Mouse (Mus musculus) neural tube, embryonic 11.5 days (tissue): Measurements from ENCODE around the gene Pga5. TPM values are rescaled to one million over a fixed set of nuclear protein-coding genes. Genes with fewer than 3 reads are reported as not detected.
A peak's percentile ranks its signal among the peaks of the same experiment; 100 is the strongest.

Source experiments
- ATAC-seq: fragments of 200-750 bp; cut with Nextera tagmentation; 2 replicates; pipeline ENCODE4 v1.8.0; 2017; ENCODE audit warnings: moderate number of reproducible peaks, mild to moderate bottlenecking, moderate TSS enrichment, moderate library complexity; ENCODE audit not compliant: insufficient read depth, low FRiP score, low TSS enrichment
- DNase-seq: peaks from one replicate; pipeline ENCODE4 v3.0.0-alpha.2; 2015; ENCODE audit warnings: low spot score
- H3K27ac ChIP-seq: fragments of 300-500 bp; sonication (generic); 2 replicates; pipeline ENCODE4 v1.5.1; 2014; ENCODE audit warnings: low read depth, mild to moderate bottlenecking, low read length
- H3K27me3 ChIP-seq: fragments of 300-500 bp; sonication (generic); 2 replicates; pipeline ENCODE4 v1.6.1; 2014; ENCODE audit warnings: mild to moderate bottlenecking, low read length, mixed read lengths; ENCODE audit not compliant: control insufficient read depth, insufficient read depth
- H3K36me3 ChIP-seq: fragments of 300-500 bp; sonication (generic); 2 replicates; pipeline ENCODE4 v1.6.1; 2014; ENCODE audit warnings: mild to moderate bottlenecking, low read length, moderate library complexity, mixed read lengths; ENCODE audit not compliant: control insufficient read depth, insufficient read depth
- H3K4me1 ChIP-seq: fragments of 300-500 bp; sonication (generic); 2 replicates; pipeline ENCODE4 v1.6.1; 2014; ENCODE audit warnings: low read length, mixed read lengths; ENCODE audit not compliant: control insufficient read depth, insufficient read depth
- H3K4me2 ChIP-seq: fragments of 300-500 bp; sonication (generic); 2 replicates; pipeline ENCODE4 v1.6.1; 2014; ENCODE audit warnings: low read depth, mild to moderate bottlenecking, moderate library complexity
- H3K4me3 ChIP-seq: fragments of 300-500 bp; sonication (generic); 2 replicates; pipeline ENCODE4 v1.5.1; 2014; ENCODE audit warnings: low read depth, low read length
- H3K9ac ChIP-seq: fragments of 300-500 bp; sonication (generic); 2 replicates; pipeline ENCODE4 v1.6.1; 2014; ENCODE audit warnings: mild to moderate bottlenecking, low read length
- H3K9me3 ChIP-seq: fragments of 300-500 bp; sonication (generic); 2 replicates; pipeline ENCODE4 v1.6.1; 2016; ENCODE audit warnings: low read length; ENCODE audit not compliant: control insufficient read depth
- WGBS: fragments of 180-500 bp; shearing (Covaris S2); extraction: QIAGEN DNeasy Blood & Tissue Kit; methylation state at CpG from one replicate; pipeline ENCODE4 v1.1.7; 2014; 5-methylcytosine and 5-hydroxymethylcytosine counted together
- polyA plus RNA-seq: library from polyadenylated mRNA; unstranded; fragments of >200 nt; fragmentation: Nextera tagmentation; extraction: Ambion mirVana; gene quantifications from 2 replicates; pipeline ENCODE4 v1.2.1, GENCODE M21; 2014

Pga5 gene
- polyA plus RNA-seq, 1 experiment from 2014 or later: not detected

DNA sequence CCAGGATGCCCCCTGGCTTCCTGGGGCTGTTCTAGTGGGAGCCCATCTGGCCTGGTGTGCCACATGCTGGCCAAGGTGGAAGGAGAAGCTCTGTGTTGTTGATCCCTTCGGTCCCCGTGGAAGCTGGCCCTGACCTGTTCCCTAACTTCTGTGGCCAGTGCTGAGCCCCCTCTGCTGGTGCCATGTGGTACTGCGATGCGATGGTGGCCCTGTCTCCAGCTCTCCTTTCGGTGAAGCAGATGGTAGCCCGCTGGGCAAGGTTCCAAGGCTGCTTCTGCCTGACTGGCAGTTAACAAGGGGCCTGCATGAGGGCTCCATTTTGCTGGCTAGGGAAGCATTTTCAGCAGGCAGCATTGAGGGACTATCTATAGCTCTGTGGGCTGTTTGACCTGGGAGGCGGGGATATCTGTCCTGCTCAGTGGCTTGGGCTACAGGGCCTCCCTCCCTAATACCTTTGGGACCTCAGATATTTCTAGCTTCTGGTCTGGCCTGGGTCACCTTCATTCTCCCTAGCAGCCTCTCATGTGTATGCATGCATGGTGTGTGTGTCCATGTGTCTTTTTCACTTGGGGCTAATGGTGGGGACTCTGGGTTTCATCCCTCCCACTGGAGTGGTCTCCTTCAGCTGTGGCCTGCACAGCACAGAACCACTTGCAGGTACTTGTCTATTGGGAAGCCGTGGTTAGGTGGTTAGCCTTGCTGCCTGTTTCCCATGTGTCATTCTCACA, 31.7 kb upstream of the Pga5 start:
- Histone ChIP-seq H3K4me2 (no peak overlapping the region), H3K9ac (no peak overlapping the region), H3K27ac (no peak overlapping the region), H3K4me1 (0 out of 2 replicates have a peak, but pooled peaks cover 2% of the 10 kb centered on the region), H3K27me3 (no peaks in the 10 kb centered on the region), H3K36me3 (peaks cover 18% of the 10 kb centered on the region), H3K4me3 (no peak overlapping the region), H3K9me3 (no peaks in the 10 kb centered on the region)
- 27% methylated on average over 8 of the region's 8 CpGs for WGBS
- peak; percentile 82 for ATAC-seq
- DNase-seq: peak; percentile 94

DNA sequence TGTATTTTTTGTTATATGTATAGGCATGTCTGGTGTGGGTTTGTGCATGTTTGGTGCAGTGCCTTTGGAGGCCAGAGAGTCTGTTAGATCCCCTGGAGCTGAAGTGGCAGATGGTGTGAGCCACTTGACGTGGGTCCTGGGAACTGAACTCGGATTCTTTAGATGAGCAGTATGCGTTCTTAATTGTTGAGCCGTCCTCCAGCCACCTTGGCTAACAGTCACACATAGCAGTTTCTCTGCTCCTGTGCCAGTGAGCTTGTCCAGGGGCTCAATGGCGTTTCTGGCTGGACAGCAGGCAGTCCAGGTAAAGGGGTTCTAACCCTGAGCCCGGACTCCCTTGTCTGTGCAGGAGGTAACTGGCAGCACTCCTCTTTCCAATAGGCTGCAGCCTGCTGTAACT, 31.0 kb upstream of the Pga5 start:
- H3K9me3 ChIP-seq: no peaks in the 10 kb centered on the region
- no peak; the same call in 1 of the 2 replicates for ATAC-seq
- H3K9ac ChIP-seq: no peak overlapping the region
- H3K27me3 ChIP-seq: no peaks in the 10 kb centered on the region
- no peak for DNase-seq
- H3K4me2 ChIP-seq: no peak overlapping the region
- H3K4me3 ChIP-seq: no peak overlapping the region
- 65% methylated on average over 6 of the region's 6 CpGs for WGBS
- H3K36me3 ChIP-seq: peaks cover 18% of the 10 kb centered on the region
- 0 out of 2 replicates have a peak, but pooled peaks cover 2% of the 10 kb centered on the region for H3K4me1 ChIP-seq
- H3K27ac ChIP-seq: no peak overlapping the region

DNA sequence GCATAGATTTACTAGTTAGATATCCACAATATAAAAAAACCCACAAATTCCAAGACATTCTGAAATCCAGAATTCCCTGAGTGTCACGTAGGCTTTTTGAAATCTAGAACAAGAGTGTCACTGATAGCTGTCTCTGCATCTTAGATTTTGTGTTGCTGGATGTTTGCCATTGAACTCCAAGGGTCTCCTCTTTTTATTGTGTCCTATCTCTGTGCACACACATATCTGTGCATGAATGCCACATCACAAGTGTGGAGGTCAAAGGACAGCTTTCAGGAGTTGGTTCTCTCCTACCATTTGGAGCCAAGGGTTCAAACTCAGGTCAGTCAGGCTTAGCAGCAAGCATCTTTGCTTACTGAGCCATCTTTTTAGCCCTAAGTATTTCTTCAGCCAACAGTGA, 30.0 kb upstream of the Pga5 start:
- no peak overlapping the region for H3K4me2 ChIP-seq
- ATAC-seq (no peak), DNase-seq (no peak)
- H3K36me3 ChIP-seq: peaks cover 17% of the 10 kb centered on the region
- no peaks in the 10 kb centered on the region for H3K27me3 ChIP-seq
- no peak overlapping the region for H3K4me3 ChIP-seq
- 89% methylated on average over 1 of the region's 1 CpGs for WGBS
- no peaks in the 10 kb centered on the region for H3K9me3 ChIP-seq
- H3K27ac ChIP-seq: no peak overlapping the region
- 0 out of 2 replicates have a peak, but pooled peaks cover 2% of the 10 kb centered on the region for H3K4me1 ChIP-seq
- H3K9ac ChIP-seq: no peak overlapping the region

DNA sequence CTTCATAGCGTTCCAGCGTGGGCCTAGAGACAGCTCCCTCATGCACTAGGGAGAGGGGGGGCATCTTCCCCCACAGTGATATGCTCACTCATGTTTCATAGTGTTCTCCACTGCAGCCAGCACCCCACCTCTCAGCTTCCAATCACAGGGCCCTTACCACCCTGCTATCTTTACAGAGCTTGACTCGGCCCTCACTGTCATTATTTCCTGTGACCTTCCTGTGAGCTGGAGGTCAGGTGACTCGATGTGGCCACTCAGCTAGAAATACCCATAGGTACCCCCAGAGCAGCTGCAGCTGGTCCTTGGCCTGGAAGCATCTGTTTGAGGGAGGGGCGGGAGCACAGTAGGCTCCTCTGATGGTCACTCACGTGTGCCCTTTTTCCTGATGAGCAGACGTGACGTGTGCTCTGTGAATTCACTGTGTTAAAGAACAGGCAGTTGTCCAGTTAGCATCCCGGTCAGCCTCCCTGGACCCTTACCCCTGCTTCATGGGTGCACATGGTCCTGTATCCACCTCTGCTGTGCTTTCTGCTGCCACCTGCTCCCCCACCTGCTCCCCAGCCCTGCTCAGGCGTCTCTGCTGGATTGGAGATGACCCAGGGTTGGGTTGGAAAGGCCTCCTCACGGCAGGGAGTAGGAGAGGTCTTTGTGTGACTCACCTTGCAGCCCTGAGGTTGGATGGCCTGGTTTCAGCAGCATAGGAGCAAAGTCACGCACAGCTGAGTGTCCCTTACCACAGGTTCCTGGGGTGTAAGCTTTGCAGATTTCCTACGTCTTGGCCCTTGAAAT, 29.4 kb upstream of the Pga5 start:
- H3K27ac ChIP-seq: no peak overlapping the region
- no peak for ATAC-seq

DNA sequence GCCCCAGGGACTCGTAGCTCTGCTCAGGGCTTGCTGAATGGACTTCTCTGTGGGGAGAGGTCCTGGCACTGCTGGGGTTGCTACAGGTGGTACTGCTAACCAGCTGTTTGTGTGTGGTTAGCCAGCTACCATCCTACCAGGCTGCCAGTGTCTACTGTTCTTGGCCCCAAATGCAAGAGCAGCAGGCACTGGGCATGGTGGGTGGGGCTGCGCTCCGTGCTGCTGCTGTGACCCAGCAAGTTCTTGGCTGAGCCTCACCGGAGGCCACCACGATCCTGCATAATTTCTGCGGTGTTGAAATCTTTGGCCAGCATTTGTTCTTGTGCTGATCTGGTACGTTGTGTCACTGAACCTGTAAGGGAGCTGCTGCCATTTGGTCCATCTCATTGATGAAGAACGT, 25.6 kb upstream of the Pga5 start:
- no peak for ATAC-seq
- WGBS: 92% methylated on average over 8 of the region's 8 CpGs
- Histone ChIP-seq H3K4me1 (peaks cover 8% of the 10 kb centered on the region), H3K27me3 (no peaks in the 10 kb centered on the region), H3K36me3 (no peaks in the 10 kb centered on the region), H3K9me3 (no peaks in the 10 kb centered on the region), H3K4me2 (no peak overlapping the region), H3K9ac (no peak overlapping the region), H3K27ac (no peak overlapping the region), H3K4me3 (no peak overlapping the region)
- no peak for DNase-seq

More for the DNA sequence above, 29.4 kb upstream of the Pga5 start:
- no peak for DNase-seq
- 82% methylated on average over 13 of the region's 13 CpGs for WGBS
- H3K4me1 ChIP-seq: 0 out of 2 replicates have a peak, but pooled peaks cover 2% of the 10 kb centered on the region
- no peak overlapping the region for H3K9ac ChIP-seq
- H3K4me2 ChIP-seq: no peak overlapping the region
- peaks cover 11% of the 10 kb centered on the region for H3K36me3 ChIP-seq
- no peaks in the 10 kb centered on the region for H3K27me3 ChIP-seq
- no peaks in the 10 kb centered on the region for H3K9me3 ChIP-seq
- no peak overlapping the region for H3K4me3 ChIP-seq

DNA sequence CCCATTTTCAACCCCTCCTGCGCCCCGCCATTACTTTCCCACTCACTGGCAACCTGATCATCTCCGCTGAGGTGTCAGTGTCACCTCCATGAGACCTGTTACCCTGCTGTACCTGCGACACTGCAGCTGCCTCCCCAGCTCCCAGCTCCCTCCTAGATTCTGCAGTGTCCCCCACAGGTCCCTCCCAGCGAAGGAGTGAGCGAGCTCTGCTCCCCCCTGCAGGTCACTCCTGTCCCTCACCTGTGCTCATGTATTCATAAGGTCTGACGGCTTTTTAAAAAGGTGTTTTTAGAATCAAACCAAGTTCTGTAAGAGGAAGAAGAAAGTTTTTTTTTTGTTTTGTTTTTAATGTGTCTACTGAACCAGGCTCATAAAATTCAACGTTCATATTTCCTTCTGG, 24.3 kb upstream of the Pga5 start:
- peaks cover 8% of the 10 kb centered on the region for H3K4me1 ChIP-seq

DNA sequence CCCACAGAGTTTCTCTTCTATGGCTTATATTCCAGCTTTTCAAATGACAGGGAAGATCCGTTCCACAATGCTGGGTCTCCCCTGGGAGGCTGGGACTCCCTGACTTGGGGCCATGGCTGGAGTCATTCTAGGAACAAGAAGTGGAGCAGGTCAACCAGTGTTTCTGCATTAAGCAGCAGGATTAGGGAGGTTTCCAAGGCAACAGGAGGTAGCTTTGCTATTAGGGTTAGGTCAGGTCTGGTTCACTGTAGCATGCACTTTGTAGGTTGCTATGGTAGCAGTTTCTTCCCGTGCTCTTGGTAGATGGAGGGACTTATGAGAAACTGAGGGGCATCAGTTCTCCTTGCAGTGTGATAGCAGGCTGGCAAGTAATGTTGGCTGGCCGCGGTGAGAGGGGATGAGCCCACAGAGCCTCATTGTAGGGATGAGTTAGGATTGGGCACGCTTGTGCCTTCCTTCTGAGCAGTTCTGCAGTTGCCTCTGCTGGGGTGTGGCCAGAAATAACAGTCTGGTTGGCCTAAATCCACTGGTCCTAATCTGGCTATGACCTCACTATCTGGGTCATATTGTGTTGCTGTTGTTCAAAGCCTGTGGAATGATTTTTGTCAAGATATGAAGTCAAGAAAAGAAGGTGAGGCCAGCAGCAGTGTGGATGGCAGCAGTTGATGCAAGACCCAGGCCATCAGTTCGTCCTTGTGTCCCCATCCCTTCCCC, 23.3 kb upstream of the Pga5 start:
- H3K9me3 ChIP-seq: no peaks in the 10 kb centered on the region
- H3K4me3 ChIP-seq: no peak overlapping the region
- 71% methylated on average over 6 of the region's 6 CpGs for WGBS
- H3K4me1 ChIP-seq: peaks cover 8% of the 10 kb centered on the region
- no peak for ATAC-seq
- H3K36me3 ChIP-seq: no peaks in the 10 kb centered on the region
- no peak for DNase-seq
- H3K27ac ChIP-seq: no peak overlapping the region
- no peak overlapping the region for H3K4me2 ChIP-seq
- no peaks in the 10 kb centered on the region for H3K27me3 ChIP-seq
- no peak overlapping the region for H3K9ac ChIP-seq

More for the DNA sequence above, 24.3 kb upstream of the Pga5 start:
- no peak overlapping the region for H3K9ac ChIP-seq
- 77% methylated on average over 8 of the region's 8 CpGs for WGBS
- H3K9me3 ChIP-seq: no peaks in the 10 kb centered on the region
- DNase-seq: no peak
- no peak for ATAC-seq
- no peak overlapping the region for H3K27ac ChIP-seq
- no peaks in the 10 kb centered on the region for H3K27me3 ChIP-seq
- no peak overlapping the region for H3K4me2 ChIP-seq
- H3K36me3 ChIP-seq: no peaks in the 10 kb centered on the region
- no peak overlapping the region for H3K4me3 ChIP-seq

DNA sequence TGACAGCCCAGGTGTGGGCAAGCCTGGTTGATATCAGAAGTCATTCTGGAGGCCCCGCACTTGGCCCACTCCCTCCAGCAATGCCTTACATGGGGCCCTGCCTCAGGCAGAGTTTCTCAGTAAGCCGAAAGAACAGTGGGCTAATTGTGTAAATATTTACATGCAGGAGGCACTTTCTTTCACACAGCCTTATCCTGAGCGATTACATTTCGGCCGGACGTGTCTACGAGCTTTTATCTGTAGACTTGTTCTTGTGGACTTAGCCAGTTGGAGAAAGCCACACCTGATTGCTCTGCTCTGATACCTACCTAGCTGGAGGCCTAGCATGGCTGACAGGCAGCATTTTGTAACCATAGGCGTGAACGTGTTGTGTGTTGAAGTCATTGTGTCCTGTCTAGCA, 22.0 kb upstream of the Pga5 start:
- Histone ChIP-seq H3K9me3 (no peaks in the 10 kb centered on the region), H3K4me2 (no peak overlapping the region), H3K27me3 (no peaks in the 10 kb centered on the region), H3K4me1 (peaks cover 14% of the 10 kb centered on the region), H3K4me3 (no peak overlapping the region), H3K36me3 (no peaks in the 10 kb centered on the region), H3K9ac (no peak overlapping the region), H3K27ac (no peak overlapping the region)
- ATAC-seq (no peak), DNase-seq (no peak)
- 84% methylated on average over 9 of the region's 9 CpGs for WGBS
